Mouse (Mus musculus) lung, embryonic 15.5 days (tissue): ENCODE data around the gene Olfr399. TPM values are rescaled to one million over a fixed set of nuclear protein-coding genes. Genes with fewer than 3 reads are reported as not detected.

ENCODE experiments used
- ATAC-seq: fragments of 200-750 bp; cut with Nextera tagmentation; 2 replicates; pipeline ENCODE4 v1.8.0; 2017; ENCODE audit warnings: moderate number of reproducible peaks, borderline replicate concordance; ENCODE audit not compliant: low FRiP score, low TSS enrichment; ENCODE audit errors: extremely low read depth
- H3K27ac ChIP-seq: fragments of 300-500 bp; sonication (generic); 2 replicates; pipeline ENCODE4 v1.5.1; 2015; ENCODE audit warnings: moderate library complexity, mild to moderate bottlenecking, inconsistent platforms
- H3K27me3 ChIP-seq: fragments of 300-500 bp; sonication (generic); 2 replicates; pipeline ENCODE4 v1.6.1; 2015; ENCODE audit warnings: inconsistent platforms
- H3K36me3 ChIP-seq: fragments of 300-500 bp; sonication (generic); 2 replicates; pipeline ENCODE4 v1.6.1; 2015; ENCODE audit warnings: inconsistent platforms
- H3K4me1 ChIP-seq: fragments of 300-500 bp; sonication (generic); 2 replicates; pipeline ENCODE4 v1.6.1; 2015; ENCODE audit warnings: inconsistent platforms
- H3K4me2 ChIP-seq: fragments of 300-500 bp; sonication (generic); 2 replicates; pipeline ENCODE4 v1.6.1; 2015; ENCODE audit warnings: inconsistent platforms, mild to moderate bottlenecking, moderate library complexity
- H3K4me3 ChIP-seq: fragments of 300-500 bp; sonication (generic); 2 replicates; pipeline ENCODE4 v1.5.1; 2015; ENCODE audit warnings: mild to moderate bottlenecking, inconsistent platforms
- H3K9ac ChIP-seq: fragments of 300-500 bp; sonication (generic); 2 replicates; pipeline ENCODE4 v1.6.1; 2015; ENCODE audit warnings: inconsistent platforms
- H3K9me3 ChIP-seq: fragments of 300-500 bp; sonication (generic); 2 replicates; pipeline ENCODE4 v1.6.1; 2016; ENCODE audit warnings: inconsistent platforms
- WGBS: fragments of 180-500 bp; shearing (Covaris S2); methylation state at CpG from one replicate; pipeline ENCODE4 v1.1.7; 2015; 5-methylcytosine and 5-hydroxymethylcytosine counted together
- polyA plus RNA-seq: library from polyadenylated mRNA; unstranded; fragments of >200 nt; fragmentation: Nextera tagmentation; extraction: Ambion mirVana; gene quantifications from 2 replicates; pipeline ENCODE4 v1.2.1, GENCODE M21; 2015

Olfr399 gene
- not detected in 2 replicates for polyA plus RNA-seq

- H3K4me2 ChIP-seq = no peak within 1 kb of the TSS
- H3K27me3 ChIP-seq = no peaks in the 10 kb centered on the region
- H3K36me3 ChIP-seq = no peaks in the 10 kb centered on the region
- no peak within 1 kb of the TSS for H3K9ac ChIP-seq
- no peaks in the 10 kb centered on the region for H3K4me1 ChIP-seq
- no peak within 1 kb of the TSS for H3K4me3 ChIP-seq
- no peaks in the 10 kb centered on the region; the same call in 1 of the 2 replicates for H3K9me3 ChIP-seq
- no peak for ATAC-seq
- 73% methylated on average over 2 of the region's 2 CpGs for WGBS
- no peak within 1 kb of the TSS for H3K27ac ChIP-seq
These were observed at the start of gene Olfr399, which contains the start of gene Olfr139 for GRCm38 (mm10) chr11:74056451-74056850. Gene Olfr399, minus strand, starts transcription at chr11:74056615. Gene Olfr139, minus strand, starts transcription at chr11:74056551.

- Histone ChIP-seq H3K36me3 (no peaks in the 10 kb centered on the region), H3K4me1 (no peaks in the 10 kb centered on the region), H3K27me3 (no peaks in the 10 kb centered on the region), H3K9ac (no peak overlapping the region), H3K4me3 (no peak overlapping the region), H3K4me2 (no peak overlapping the region), H3K27ac (no peak overlapping the region), H3K9me3 (0 out of 2 replicates have a peak, but pooled peaks cover under 1% of the 10 kb centered on the region)
- ATAC-seq = no peak
- 25% methylated on average over 5 of the region's 5 CpGs for WGBS
These were observed 48.7 kb upstream of the Olfr399 start for GRCm38 (mm10) chr11:74105066-74105465.

- H3K9ac ChIP-seq = no peak overlapping the region
- no peaks in the 10 kb centered on the region for H3K27me3 ChIP-seq
- H3K4me3 ChIP-seq = no peak overlapping the region
- no peak for ATAC-seq
- 37% methylated on average over 2 of the region's 2 CpGs for WGBS
- H3K4me1 ChIP-seq = no peaks in the 10 kb centered on the region
- H3K9me3 ChIP-seq = no peaks in the 10 kb centered on the region
- no peak overlapping the region for H3K27ac ChIP-seq
- H3K4me2 ChIP-seq = no peak overlapping the region
- H3K36me3 ChIP-seq = no peaks in the 10 kb centered on the region
These were observed 45.1 kb upstream of the Olfr399 start for GRCm38 (mm10) chr11:74101507-74101906.

- no peak for ATAC-seq
- no peaks in the 10 kb centered on the region for H3K4me1 ChIP-seq
- no peak overlapping the region for H3K4me3 ChIP-seq
These were observed 44.3 kb upstream of the Olfr399 start for GRCm38 (mm10) chr11:74100724-74101123.

GRCm38 (mm10) chr11:74069655-74070054, 13.2 kb upstream of the Olfr399 start, which contains the start of gene Zfp616:
Gene Zfp616, plus strand, starts transcription at chr11:74069955.
- Histone ChIP-seq H3K27me3 (no peaks in the 10 kb centered on the region), H3K27ac (no peak within 1 kb of the TSS), H3K36me3 (no peaks in the 10 kb centered on the region), H3K4me2 (no peak within 1 kb of the TSS), H3K4me3 (no peak within 1 kb of the TSS), H3K9ac (no peak within 1 kb of the TSS), H3K4me1 (no peaks in the 10 kb centered on the region), H3K9me3 (no peaks in the 10 kb centered on the region)
- ATAC-seq = no peak
- WGBS = 95% methylated on average over 1 of the region's 1 CpGs

More at GRCm38 (mm10) chr11:74100724-74101123, 44.3 kb upstream of the Olfr399 start:
- Histone ChIP-seq H3K27me3 (no peaks in the 10 kb centered on the region), H3K9ac (no peak overlapping the region), H3K4me2 (no peak overlapping the region), H3K27ac (no peak overlapping the region), H3K9me3 (no peaks in the 10 kb centered on the region), H3K36me3 (no peaks in the 10 kb centered on the region)
- WGBS = 66% methylated on average over 2 of the region's 2 CpGs

- WGBS = 63% methylated on average over 3 of the region's 3 CpGs
- Histone ChIP-seq H3K9me3 (no peaks in the 10 kb centered on the region), H3K27me3 (no peaks in the 10 kb centered on the region), H3K4me3 (no peak overlapping the region), H3K27ac (no peak overlapping the region), H3K9ac (no peak overlapping the region), H3K36me3 (no peaks in the 10 kb centered on the region), H3K4me1 (no peaks in the 10 kb centered on the region), H3K4me2 (no peak overlapping the region)
- no peak for ATAC-seq
These were observed 5.1 kb downstream of the Olfr399 start for GRCm38 (mm10) chr11:74051347-74051746.

Other genes with a start within 250 kb of the Olfr399 start
- gene Olfr392, start 239.6 kb downstream of the Olfr399 start, polyA plus RNA-seq = not detected in 2 replicates
- gene Olfr393, start 205.2 kb downstream of the Olfr399 start, polyA plus RNA-seq = not detected in 2 replicates
- gene Olfr394, start 165.8 kb downstream of the Olfr399 start, polyA plus RNA-seq = not detected in 2 replicates
- gene Olfr395, start 147.3 kb downstream of the Olfr399 start, polyA plus RNA-seq = not detected in 2 replicates
- not detected in 2 replicates for gene Olfr23, start 119.9 kb downstream of the Olfr399 start, polyA plus RNA-seq
- gene Olfr397, start 95.8 kb downstream of the Olfr399 start, polyA plus RNA-seq = not detected in 2 replicates
- gene Olfr398, start 66.2 kb downstream of the Olfr399 start, polyA plus RNA-seq = not detected in 2 replicates
- not detected in 2 replicates for gene Olfr139, start 64 bp downstream of the Olfr399 start, polyA plus RNA-seq
- gene Zfp616, start 13.3 kb upstream of the Olfr399 start, polyA plus RNA-seq = not detected in 2 replicates
- not detected in 2 replicates for gene Olfr401, start 57.1 kb upstream of the Olfr399 start, polyA plus RNA-seq
- not detected in 2 replicates for gene Olfr402, start 96.9 kb upstream of the Olfr399 start, polyA plus RNA-seq
- gene Olfr403, start 129.6 kb upstream of the Olfr399 start, polyA plus RNA-seq = not detected in 2 replicates
- gene Olfr43, start 154.8 kb upstream of the Olfr399 start, polyA plus RNA-seq = not detected in 2 replicates
- gene Olfr406, start 203.2 kb upstream of the Olfr399 start, polyA plus RNA-seq = not detected in 2 replicates
- not detected in 2 replicates for gene Olfr59, start 227.1 kb upstream of the Olfr399 start, polyA plus RNA-seq